Mouse (Mus musculus) heart, embryonic 12.5 days (tissue): ENCODE measurements around the gene Rsph1. TPM values are rescaled to one million over a fixed set of nuclear protein-coding genes. Genes with fewer than 3 reads are reported as not detected.
"Not testable (repeated sequence)": the region's sequence is repeated elsewhere in the genome, so short reads cannot be mapped to it uniquely, and the experiment has no call there.

Experiments
- ATAC-seq: fragments of 200-750 bp; cut with Nextera tagmentation; 2 replicates; pipeline ENCODE4 v1.8.0; 2017; ENCODE audit warnings: moderate TSS enrichment, moderate library complexity; ENCODE audit not compliant: insufficient number of reproducible peaks, low FRiP score
- H3K27ac ChIP-seq: fragments of 300-500 bp; sonication (generic); 2 replicates; pipeline ENCODE4 v1.5.1; 2016; ENCODE audit warnings: mild to moderate bottlenecking, moderate library complexity; ENCODE audit not compliant: poor library complexity, severe bottlenecking
- H3K27me3 ChIP-seq: fragments of 300-500 bp; sonication (generic); replicated peaks from 2 replicates; pipeline ENCODE4 v1.6.1; 2016; ENCODE audit warnings: mild to moderate bottlenecking, moderate library complexity
- H3K36me3 ChIP-seq: fragments of 300-500 bp; sonication (generic); 2 replicates; pipeline ENCODE4 v1.6.1; 2016; ENCODE audit warnings: mild to moderate bottlenecking, moderate library complexity
- H3K4me1 ChIP-seq: fragments of 300-500 bp; sonication (generic); replicated peaks from 2 replicates; pipeline ENCODE4 v1.6.1; 2016; ENCODE audit warnings: mild to moderate bottlenecking
- H3K4me2 ChIP-seq: fragments of 300-500 bp; sonication (generic); 2 replicates; pipeline ENCODE4 v1.6.1; 2016; ENCODE audit warnings: mild to moderate bottlenecking, moderate library complexity
- H3K4me3 ChIP-seq: fragments of 300-500 bp; sonication (generic); 2 replicates; pipeline ENCODE4 v1.5.1; 2016; ENCODE audit warnings: mild to moderate bottlenecking
- H3K9ac ChIP-seq: fragments of 300-500 bp; sonication (generic); 2 replicates; pipeline ENCODE4 v1.6.1; 2016; ENCODE audit warnings: mild to moderate bottlenecking, moderate library complexity
- H3K9me3 ChIP-seq: fragments of 300-500 bp; sonication (generic); replicated peaks from 2 replicates; pipeline ENCODE4 v1.6.1; 2016; ENCODE audit warnings: mild to moderate bottlenecking, moderate library complexity
- WGBS: fragments of 180-500 bp; shearing (Covaris S2); methylation state at CpG from one replicate; pipeline ENCODE4 v1.1.7; 2016; 5-methylcytosine and 5-hydroxymethylcytosine counted together
- polyA plus RNA-seq: library from polyadenylated mRNA; unstranded; fragments of >200 nt; fragmentation: Nextera tagmentation; extraction: Ambion mirVana; gene quantifications from 2 replicates; pipeline ENCODE4 v1.2.1, GENCODE M21; 2016

The Rsph1 gene
- polyA plus RNA-seq, 1 experiment from 2014 or later, result 1.6 TPM

- ATAC-seq, result no peak
- H3K27me3 ChIP-seq, result no peaks in the 10 kb centered on the region; the same call in 1 of the 2 replicates
- WGBS, result 64% methylated on average over 6 of the region's 6 CpGs
- no peaks in the 10 kb centered on the region for H3K36me3 ChIP-seq
- H3K4me1 ChIP-seq, result peaks cover 14% of the 10 kb centered on the region
- no peak overlapping the region for H3K4me2 ChIP-seq
- no peak overlapping the region for H3K27ac ChIP-seq
- no peak overlapping the region for H3K4me3 ChIP-seq
- no peaks in the 10 kb centered on the region for H3K9me3 ChIP-seq
- H3K9ac ChIP-seq, result no peak overlapping the region
Observed at GRCm38 (mm10) chr17:31275181-31275580, 2.0 kb downstream of the Rsph1 start.

GRCm38 (mm10) chr17:31273631-31274030, 3.6 kb downstream of the Rsph1 start:
- Histone ChIP-seq H3K27ac (no peak overlapping the region), H3K27me3 (no peaks in the 10 kb centered on the region; the same call in 1 of the 2 replicates), H3K4me1 (peaks cover 10% of the 10 kb centered on the region), H3K9me3 (no peaks in the 10 kb centered on the region), H3K36me3 (no peaks in the 10 kb centered on the region), H3K4me2 (no peak overlapping the region), H3K4me3 (no peak overlapping the region), H3K9ac (no peak overlapping the region)
- ATAC-seq, result no peak
- WGBS, result 84% methylated on average over 8 of the region's 8 CpGs

- no peak for ATAC-seq
- Histone ChIP-seq H3K9me3 (no peaks in the 10 kb centered on the region), H3K27me3 (no peaks in the 10 kb centered on the region; the same call in 1 of the 2 replicates), H3K36me3 (no peaks in the 10 kb centered on the region), H3K9ac (no peak overlapping the region), H3K4me1 (peaks cover 10% of the 10 kb centered on the region), H3K27ac (no peak overlapping the region), H3K4me2 (no peak overlapping the region), H3K4me3 (no peak overlapping the region)
- 80% methylated on average over 9 of the region's 9 CpGs for WGBS
Observed at GRCm38 (mm10) chr17:31272416-31273165, 4.6 kb downstream of the Rsph1 start.

- ATAC-seq, result no peak
Observed at GRCm38 (mm10) chr17:31271136-31271851, 5.9 kb downstream of the Rsph1 start.

GRCm38 (mm10) chr17:31270736-31271135, 6.4 kb downstream of the Rsph1 start:
- H3K4me1 ChIP-seq, H3K9me3 ChIP-seq, H3K27me3 ChIP-seq, H3K9ac ChIP-seq, H3K4me2 ChIP-seq, H3K27ac ChIP-seq, H3K36me3 ChIP-seq, ATAC-seq, H3K4me3 ChIP-seq: not testable (repeated sequence)
- 69% methylated on average over 8 of the region's 8 CpGs for WGBS

More at GRCm38 (mm10) chr17:31271136-31271851, 5.9 kb downstream of the Rsph1 start:
- Histone ChIP-seq H3K27ac (no peak overlapping the region), H3K9ac (no peak overlapping the region), H3K27me3 (no peaks in the 10 kb centered on the region; the same call in 1 of the 2 replicates), H3K4me1 (peaks cover 10% of the 10 kb centered on the region), H3K4me3 (no peak overlapping the region), H3K36me3 (no peaks in the 10 kb centered on the region), H3K4me2 (no peak overlapping the region), H3K9me3 (no peaks in the 10 kb centered on the region)
- WGBS, result 33% methylated on average over 7 of the region's 7 CpGs

GRCm38 (mm10) chr17:31270246-31270645, 6.9 kb downstream of the Rsph1 start:
- Histone ChIP-seq H3K4me3 (no peak overlapping the region), H3K36me3 (no peaks in the 10 kb centered on the region), H3K9me3 (no peaks in the 10 kb centered on the region), H3K27ac (no peak overlapping the region), H3K27me3 (no peaks in the 10 kb centered on the region; the same call in 1 of the 2 replicates), H3K4me2 (no peak overlapping the region), H3K4me1 (peaks cover 10% of the 10 kb centered on the region), H3K9ac (no peak overlapping the region)
- WGBS, result 64% methylated on average over 4 of the region's 4 CpGs
- no peak for ATAC-seq

GRCm38 (mm10) chr17:31269761-31270160, 7.4 kb downstream of the Rsph1 start:
- WGBS, result 80% methylated on average over 2 of the region's 2 CpGs
- no peak overlapping the region for H3K4me3 ChIP-seq

GRCm38 (mm10) chr17:31268016-31268415, 9.2 kb downstream of the Rsph1 start:
- Histone ChIP-seq H3K9ac (no peak overlapping the region), H3K27ac (no peak overlapping the region), H3K4me2 (no peak overlapping the region), H3K4me1 (peaks cover 10% of the 10 kb centered on the region), H3K27me3 (no peaks in the 10 kb centered on the region), H3K9me3 (no peaks in the 10 kb centered on the region; the same call in 1 of the 2 replicates), H3K36me3 (no peaks in the 10 kb centered on the region), H3K4me3 (no peak overlapping the region)
- 73% methylated on average over 1 of the region's 1 CpGs for WGBS
- no peak for ATAC-seq

More at GRCm38 (mm10) chr17:31269761-31270160, 7.4 kb downstream of the Rsph1 start:
- Histone ChIP-seq H3K4me1 (peaks cover 10% of the 10 kb centered on the region), H3K36me3 (no peaks in the 10 kb centered on the region), H3K9ac (no peak overlapping the region), H3K4me2 (no peak overlapping the region), H3K27ac (no peak overlapping the region), H3K9me3 (no peaks in the 10 kb centered on the region), H3K27me3 (no peaks in the 10 kb centered on the region; the same call in 1 of the 2 replicates)
- no peak for ATAC-seq

- H3K4me3 ChIP-seq, result no peak overlapping the region
- 81% methylated on average over 6 of the region's 6 CpGs for WGBS
- no peaks in the 10 kb centered on the region for H3K36me3 ChIP-seq
- H3K9ac ChIP-seq, result no peak overlapping the region
- H3K27ac ChIP-seq, result no peak overlapping the region
- no peaks in the 10 kb centered on the region for H3K27me3 ChIP-seq
- no peak for ATAC-seq
- no peaks in the 10 kb centered on the region; the same call in 1 of the 2 replicates for H3K9me3 ChIP-seq
- H3K4me1 ChIP-seq, result peaks cover 10% of the 10 kb centered on the region
- no peak overlapping the region for H3K4me2 ChIP-seq
Observed at GRCm38 (mm10) chr17:31267603-31268002, 9.6 kb downstream of the Rsph1 start.

GRCm38 (mm10) chr17:31267138-31267537, 10.0 kb downstream of the Rsph1 start:
- ATAC-seq, result no peak

GRCm38 (mm10) chr17:31266321-31266950, 10.7 kb downstream of the Rsph1 start:
- no peak overlapping the region for H3K9ac ChIP-seq
- no peak overlapping the region for H3K4me2 ChIP-seq
- H3K9me3 ChIP-seq, result no peaks in the 10 kb centered on the region; the same call in 1 of the 2 replicates
- no peak overlapping the region for H3K27ac ChIP-seq
- 83% methylated on average over 7 of the region's 7 CpGs for WGBS
- no peak overlapping the region for H3K4me3 ChIP-seq
- H3K4me1 ChIP-seq, result peaks cover 9% of the 10 kb centered on the region
- ATAC-seq, result no peak
- no peaks in the 10 kb centered on the region for H3K36me3 ChIP-seq
- no peaks in the 10 kb centered on the region for H3K27me3 ChIP-seq

More at GRCm38 (mm10) chr17:31267138-31267537, 10.0 kb downstream of the Rsph1 start:
- WGBS, result 72% methylated on average over 4 of the region's 4 CpGs
- no peaks in the 10 kb centered on the region for H3K36me3 ChIP-seq
- no peak overlapping the region for H3K27ac ChIP-seq
- H3K4me2 ChIP-seq, result no peak overlapping the region
- no peak overlapping the region for H3K9ac ChIP-seq
- H3K4me1 ChIP-seq, result peaks cover 10% of the 10 kb centered on the region
- no peaks in the 10 kb centered on the region; the same call in 1 of the 2 replicates for H3K9me3 ChIP-seq
- no peak overlapping the region for H3K4me3 ChIP-seq
- H3K27me3 ChIP-seq, result no peaks in the 10 kb centered on the region
